8 mouse cellular contexts compared by ENCODE assay signal in genomic region chr5:34525663-34526476, GRCm38 (mm10). TPM values are rescaled to one million over a fixed set of nuclear protein-coding genes. Genes with fewer than 3 reads are reported as not detected.
DNase-seq lines count a peak whose midpoint lies in the region; ATAC-seq and TF ChIP-seq lines count a peak whose summit lies in the region.

TSS of gene Sh3bp2 (plus strand) at chr5:34525838.

- H3K4me1 ChIP-seq in bone marrow macrophage, adult 2 months (ENCODE audit: control insufficient read depth, insufficient read depth, low read length), result peaks cover 52% of the 10 kb centered on the region
- H3K4me1 ChIP-seq in embryonic fibroblast, embryonic 13.5 days (ENCODE audit: control insufficient read depth, insufficient read depth, low read length), result no peaks in the 10 kb centered on the region
- peaks cover 28% of the 10 kb centered on the region for H3K4me1 ChIP-seq in heart, embryonic 10.5 days
- peaks cover 17% of the 10 kb centered on the region for H3K4me1 ChIP-seq in kidney, embryonic 15.5 days

- H3K4me3 ChIP-seq in bone marrow macrophage, adult 2 months (ENCODE audit: insufficient read depth, low read length), result peak within 1 kb of the TSS; percentile 94
- peak within 1 kb of the TSS; percentile 50 for H3K4me3 ChIP-seq in embryonic fibroblast, embryonic 13.5 days (ENCODE audit: insufficient read depth, low read length)
- H3K4me3 ChIP-seq in heart, embryonic 10.5 days, result peak within 1 kb of the TSS; percentile 72
- peak within 1 kb of the TSS; percentile 55 for H3K4me3 ChIP-seq in kidney, embryonic 15.5 days (replicated peaks)

- TF ChIP-seq POLR2A in bone marrow macrophage, adult 2 months (IDR thresholded peaks at IDR 0.05; ENCODE audit: borderline replicate concordance, low read depth, low read length), result no peak
- TF ChIP-seq POLR2A in embryonic fibroblast, embryonic 13.5 days (IDR thresholded peaks at IDR 0.05; ENCODE audit: low read depth, low read length), result peak; percentile 78

- no peak for TF ChIP-seq CTCF in bone marrow macrophage, adult 2 months (IDR thresholded peaks at IDR 0.05; ENCODE audit: low read depth, low read length)
- no peak for TF ChIP-seq CTCF in embryonic fibroblast, embryonic 13.5 days (IDR thresholded peaks at IDR 0.05; ENCODE audit: borderline replicate concordance, insufficient read depth, low read length)

- peak; percentile 99 for DNase-seq in B cell, adult 2 months
- DNase-seq in heart, embryonic 10.5 days (ENCODE audit: low spot score), result peak; percentile 96
- DNase-seq in liver, result peak; percentile 99
- peak; percentile 83 to 94 for DNase-seq in monocyte, adult 2 months (ENCODE audit: low read depth in 1 of 2, low spot score in 2 of 2)
- peak; percentile 98 to 99 for DNase-seq in spleen, postnatal 14 days (ENCODE audit: low spot score in 2 of 2)

- peaks cover 26% of the 10 kb centered on the region for H3K27me3 ChIP-seq in heart, embryonic 10.5 days (ENCODE audit: insufficient read depth, poor library complexity, severe bottlenecking)
- H3K27me3 ChIP-seq in kidney, embryonic 15.5 days, result 0 out of 2 replicates have a peak, but pooled peaks cover 8% of the 10 kb centered on the region

- peak within 1 kb of the TSS; percentile 49; the same call in 1 of the 2 replicates for H3K9ac ChIP-seq in kidney, embryonic 15.5 days

- 2% methylated on average over 38 of the region's 38 CpGs for WGBS in heart, embryonic 10.5 days
- WGBS in kidney, embryonic 15.5 days, result 2% methylated on average over 38 of the region's 38 CpGs

- peak within 1 kb of the TSS; percentile 67 for H3K4me2 ChIP-seq in kidney, embryonic 15.5 days

- ATAC-seq in kidney, embryonic 15.5 days (replicated peaks; ENCODE audit: low FRiP score), result peak; percentile 94

- H3K36me3 ChIP-seq in heart, embryonic 10.5 days, result no peaks in the 10 kb centered on the region
- no peaks in the 10 kb centered on the region for H3K36me3 ChIP-seq in kidney, embryonic 15.5 days

- peak within 1 kb of the TSS; percentile 85 for H3K27ac ChIP-seq in bone marrow macrophage, adult 2 months (ENCODE audit: insufficient read depth, low read depth, low read length)
- H3K27ac ChIP-seq in embryonic fibroblast, embryonic 13.5 days (ENCODE audit: insufficient read depth, low read length), result no peak within 1 kb of the TSS
- H3K27ac ChIP-seq in heart, embryonic 10.5 days, result peak within 1 kb of the TSS; percentile 84
- H3K27ac ChIP-seq in kidney, embryonic 15.5 days, result peak within 1 kb of the TSS; percentile 4; the same call in 1 of the 2 replicates

- no peaks in the 10 kb centered on the region for H3K9me3 ChIP-seq in heart, embryonic 10.5 days
- no peaks in the 10 kb centered on the region for H3K9me3 ChIP-seq in kidney, embryonic 15.5 days (replicated peaks)

RNA-seq across cellular contexts. Expression of gene Sh3bp2, which starts in this region (rescaled TPM):
- polyA plus RNA-seq in bone marrow macrophage, adult 2 months (2012; ENCODE audit: insufficient read depth, insufficient read length, missing spikeins), result 129 and 132 TPM in 2 replicates
- polyA plus RNA-seq in embryonic fibroblast, embryonic 13.5 days (2011; ENCODE audit: insufficient read length, low read depth, missing spikeins), result 5.4 and 7.1 TPM in 2 replicates
- 3.6 and 6.0 TPM in 2 replicates for polyA plus RNA-seq in heart, embryonic 10.5 days (2016; fragmentation: Nextera tagmentation; extraction: Ambion mirVana)
- polyA plus RNA-seq in kidney, embryonic 15.5 days (2015; fragmentation: Nextera tagmentation; extraction: Ambion mirVana), result 7.6 and 10.3 TPM in 2 replicates

Comparison
In these comparisons a context has a peak if more than half of its experiments do, and no peak if none do; other contexts are left out.
1. RNA of gene Sh3bp2 (polyA plus RNA-seq): 129 to 132 TPM in bone marrow macrophage, adult 2 months; 7.6 to 10.3 TPM in kidney, embryonic 15.5 days, 3.6 to 6.0 TPM in heart, embryonic 10.5 days and 5.4 to 7.1 TPM in embryonic fibroblast, embryonic 13.5 days; every median in the first group is over 10 times any median in the second.
2. Peak in every context shown above with its lines, with median percentiles within 50 percentile points of each other: DNase-seq and H3K4me3 ChIP-seq.